Comparison of ENCODE assay signal across 8 mouse cellular contexts in the genomic region with DNA sequence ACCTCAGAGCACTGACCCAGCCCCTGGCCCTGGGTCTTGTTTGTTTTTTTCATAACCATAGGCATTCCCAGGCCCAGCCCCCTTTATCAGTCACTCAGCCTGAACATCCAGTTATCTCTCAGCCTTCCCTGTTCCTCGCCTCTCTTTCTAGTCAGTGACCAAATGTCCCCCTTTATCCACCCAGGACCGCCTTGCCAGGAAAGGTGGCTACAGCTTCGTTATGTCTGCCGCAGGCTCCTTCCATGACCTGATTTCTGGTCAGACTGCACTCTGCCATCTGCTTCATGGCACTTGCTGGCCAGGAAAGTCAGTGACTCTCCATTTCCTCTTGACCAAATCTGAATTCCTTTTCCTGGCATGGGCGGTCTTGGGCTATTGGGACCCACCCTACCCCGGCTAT.
"Had no signal": no experiment of that assay in that cellular context is flagged by ENCODE, and none has a peak within 500 bp of the region (broad histone marks: within the 10 kb centered on the region; RNA-seq: fewer than 3 reads in every experiment).

No protein-coding gene starts in this region.

- DNase-seq: kidney, postnatal 25 days; liver, embryonic 13.5 days; liver, postnatal 0 days; lung, postnatal 14 days; retina, postnatal 1 day; right cerebral cortex, postnatal 4 days; spleen, adult 18-20 months; thymus, postnatal 4 days had no signal
